Mouse (Mus musculus) heart, postnatal 10 days (tissue): ENCODE measurements around the gene Tas2r143. TPM values are rescaled to one million over a fixed set of nuclear protein-coding genes. Genes with fewer than 3 reads are reported as not detected.

ENCODE experiments used
- DNase-seq, 2 experiments: peaks; one replicate each; pipeline ENCODE4 v3.0.0; 2021
- intact Hi-C: fragments of 180-260 bp; cut with DNase I; formaldehyde crosslinking; loops from one replicate; pipeline ENCODE4 v1.15.1; 2025
- total RNA-seq, 2 experiments: library from RNA; stranded (reverse); gene quantifications; 2 replicates each; pipeline ENCODE4 v1.2.3; 2021

The Tas2r143 gene
- total RNA-seq: not detected

DNA sequence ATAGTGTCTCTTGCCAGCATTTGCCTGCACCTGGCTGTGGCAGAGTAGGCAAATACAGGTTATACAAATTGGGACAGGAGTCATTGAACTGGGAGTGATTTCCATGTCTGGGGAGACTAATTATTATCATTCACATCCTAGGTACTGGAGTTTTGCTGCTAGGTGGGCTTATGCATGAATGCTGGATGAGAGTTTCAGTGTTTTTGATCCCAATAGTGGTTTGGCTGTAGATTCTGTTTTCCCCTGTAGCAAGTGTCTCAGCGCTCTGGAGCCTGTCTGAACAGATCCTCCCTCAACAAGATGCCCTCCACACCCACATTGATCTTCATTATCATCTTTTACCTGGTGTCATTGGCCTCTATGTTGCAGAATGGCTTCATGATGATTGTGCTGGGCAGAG, at the start of gene Tas2r143:
Gene Tas2r143 (plus strand): TSS at position 301 of the 400 bp plus-strand sequence.
- intact Hi-C loops: no loop called here
- no peak for DNase-seq

DNA sequence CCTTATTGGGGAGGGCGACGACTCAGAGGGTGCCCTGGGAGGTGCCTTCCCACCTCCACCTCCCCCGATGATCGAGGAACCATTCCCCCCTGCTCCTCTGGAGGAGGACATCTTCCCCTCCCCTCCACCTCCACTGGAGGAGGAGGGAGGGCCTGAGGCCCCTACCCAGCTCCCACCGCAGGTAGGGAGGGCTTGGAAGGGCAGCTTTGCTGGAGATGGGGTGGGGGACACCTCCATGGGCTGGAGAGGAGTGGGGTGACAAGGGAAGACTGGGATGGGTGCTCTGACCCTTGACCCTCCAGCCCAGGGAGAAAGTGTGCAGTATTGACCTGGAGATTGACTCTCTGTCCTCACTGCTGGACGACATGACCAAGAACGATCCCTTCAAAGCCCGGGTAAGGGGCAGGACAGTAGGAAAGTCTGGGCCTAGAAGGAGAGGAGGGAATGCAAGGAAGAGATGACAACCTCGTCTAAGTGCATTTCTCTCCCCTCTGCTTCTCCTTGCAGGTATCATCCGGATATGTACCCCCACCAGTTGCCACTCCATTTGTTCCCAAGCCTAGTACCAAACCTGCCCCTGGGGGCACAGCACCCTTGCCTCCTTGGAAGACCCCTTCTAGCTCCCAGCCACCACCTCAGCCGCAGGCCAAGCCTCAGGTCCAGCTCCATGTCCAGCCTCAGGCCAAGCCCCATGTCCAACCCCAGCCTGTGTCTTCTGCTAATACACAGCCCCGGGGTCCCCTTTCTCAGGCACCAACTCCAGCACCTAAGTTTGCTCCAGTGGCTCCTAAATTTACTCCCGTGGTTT, 48.9 kb upstream of the Tas2r143 start:
- intact Hi-C loops: loop anchor here (2.0 kb wide), 1 partner anchor 22 kb away; the partner anchor contains the start of gene Epha1
- peak; percentile 13 to 15 for DNase-seq

DNA sequence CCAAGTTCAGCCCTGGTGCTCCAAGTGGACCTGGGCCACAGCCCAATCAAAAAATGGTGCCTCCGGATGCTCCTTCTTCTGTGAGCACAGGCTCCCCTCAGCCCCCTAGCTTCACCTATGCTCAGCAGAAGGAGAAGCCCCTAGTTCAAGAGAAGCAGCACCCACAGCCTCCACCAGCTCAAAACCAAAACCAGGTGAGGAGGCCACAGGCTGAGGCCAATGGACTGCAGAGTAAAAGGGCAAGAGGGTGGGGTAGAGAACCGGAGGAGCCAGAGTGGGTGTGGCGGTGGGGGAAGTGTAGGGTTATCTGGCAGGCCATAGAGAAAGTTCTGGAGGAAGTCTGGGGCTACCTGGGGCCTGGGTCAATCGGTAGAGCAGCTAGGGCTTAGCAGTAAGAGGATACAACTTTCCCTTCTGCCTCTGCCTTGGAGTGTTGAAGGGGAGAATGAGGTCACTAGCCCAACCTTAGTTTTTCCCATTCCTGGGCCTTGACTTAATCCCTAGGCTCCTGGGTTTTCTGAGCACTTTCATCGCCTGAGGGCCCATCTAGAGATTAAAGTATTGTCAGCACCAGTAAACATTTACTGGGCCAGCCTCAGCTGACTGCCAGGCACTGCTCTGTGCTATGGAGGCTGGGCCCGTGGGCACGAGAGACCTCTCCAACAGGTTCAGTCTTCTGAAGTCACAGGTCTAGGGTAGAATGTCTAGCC, 48.1 kb upstream of the Tas2r143 start:
- peak; percentile 36 to 38 for DNase-seq
- intact Hi-C loops: loop anchor here (2.0 kb wide), 1 partner anchor 21 kb away; the partner anchor contains the start of gene Epha1

GRCm38 (mm10) chr6:42352486-42352846, 47.6 kb upstream of the Tas2r143 start:
- intact Hi-C loops: no loop called here
- DNase-seq: no peak

DNA sequence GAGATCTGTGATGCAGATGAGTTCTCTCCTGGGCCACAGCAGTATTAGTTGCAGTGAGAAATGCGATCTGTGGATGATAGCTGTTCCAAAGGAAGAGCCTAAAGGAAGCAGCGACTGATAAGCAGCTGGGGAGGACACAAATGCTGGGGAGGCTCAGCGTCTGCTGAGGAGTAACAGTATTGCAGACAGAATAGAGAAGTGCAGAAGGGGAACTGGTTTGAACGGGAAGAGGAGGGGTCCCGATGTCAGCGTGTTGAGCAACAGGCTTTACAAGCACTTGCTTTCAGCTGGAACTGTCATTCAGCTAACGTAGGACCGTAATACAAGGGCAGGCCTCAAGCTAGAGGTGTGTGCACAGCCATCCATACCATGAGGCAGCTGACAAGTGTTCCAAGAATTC, 46.9 kb upstream of the Tas2r143 start:
- intact Hi-C loops: no loop called here
- DNase-seq: peak in 1 of 2 experiments; percentile 23

DNA sequence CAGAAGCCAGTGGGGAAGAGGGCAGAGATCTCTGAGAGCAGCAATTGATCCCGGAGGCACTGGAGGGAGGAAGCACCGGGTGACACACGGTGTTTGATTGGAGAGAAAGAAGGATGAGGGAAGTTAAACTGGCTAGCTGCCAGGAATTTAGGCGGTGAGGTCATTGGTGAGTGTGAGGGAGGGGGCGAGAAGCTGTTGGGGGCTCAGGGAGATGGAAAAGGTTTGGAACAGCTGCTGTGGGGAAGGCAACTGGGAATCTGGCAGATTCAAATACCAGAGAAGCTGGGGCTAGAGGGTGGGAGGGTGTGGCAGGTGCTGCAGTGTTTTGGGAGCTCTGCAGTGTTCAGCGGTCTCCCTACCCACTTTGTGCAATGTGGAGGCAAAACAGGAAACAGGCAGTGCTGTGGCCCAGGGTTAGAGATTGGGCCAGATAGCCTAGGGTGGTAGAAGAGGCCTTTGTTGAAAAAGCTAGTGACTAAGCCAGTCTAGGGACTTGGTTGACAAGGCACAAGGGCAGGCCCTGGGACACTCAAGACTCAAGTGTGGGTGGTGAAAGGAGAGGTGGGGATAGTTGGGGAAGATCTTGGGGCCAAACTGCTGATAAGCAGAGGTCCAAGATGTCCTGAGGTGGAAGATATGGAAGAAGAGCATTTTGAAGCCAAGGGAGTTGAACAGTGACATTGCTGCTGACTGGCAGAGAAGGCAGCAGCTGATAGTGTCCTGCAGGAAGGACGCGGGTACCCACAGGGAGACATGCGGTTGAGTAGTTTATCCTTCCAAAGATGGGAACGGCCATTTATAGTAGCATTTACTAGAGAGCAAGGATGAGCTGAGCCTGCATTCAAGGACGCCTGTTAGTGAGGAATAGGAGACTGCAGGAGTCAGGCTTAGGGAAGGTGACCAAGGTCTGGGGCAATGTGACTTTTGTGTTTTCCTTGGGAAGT, 45.7 kb upstream of the Tas2r143 start:
- peak; percentile 74 for DNase-seq
- intact Hi-C loops: no loop called here

DNA sequence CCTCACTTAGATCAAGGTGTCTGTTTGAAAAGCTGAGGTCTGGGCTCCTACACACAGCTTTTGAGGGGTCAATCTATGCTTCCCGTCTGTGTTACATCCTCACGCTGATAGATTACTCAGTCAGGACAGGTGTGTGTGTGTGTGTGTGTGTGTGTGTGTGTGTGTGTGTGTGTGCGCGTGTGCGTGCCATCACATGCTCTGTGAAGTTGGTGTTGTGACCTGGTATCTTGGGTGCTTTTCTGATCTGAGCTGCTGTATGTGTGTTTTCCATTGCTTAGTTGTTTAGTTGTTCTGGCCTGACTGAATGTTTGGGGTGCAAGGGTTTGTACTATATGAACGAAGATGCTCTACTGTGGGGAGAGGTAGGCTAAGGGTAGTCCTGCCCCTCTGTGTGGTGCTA, 44.7 kb upstream of the Tas2r143 start:
- no peak for DNase-seq
- intact Hi-C loops: no loop called here

DNA sequence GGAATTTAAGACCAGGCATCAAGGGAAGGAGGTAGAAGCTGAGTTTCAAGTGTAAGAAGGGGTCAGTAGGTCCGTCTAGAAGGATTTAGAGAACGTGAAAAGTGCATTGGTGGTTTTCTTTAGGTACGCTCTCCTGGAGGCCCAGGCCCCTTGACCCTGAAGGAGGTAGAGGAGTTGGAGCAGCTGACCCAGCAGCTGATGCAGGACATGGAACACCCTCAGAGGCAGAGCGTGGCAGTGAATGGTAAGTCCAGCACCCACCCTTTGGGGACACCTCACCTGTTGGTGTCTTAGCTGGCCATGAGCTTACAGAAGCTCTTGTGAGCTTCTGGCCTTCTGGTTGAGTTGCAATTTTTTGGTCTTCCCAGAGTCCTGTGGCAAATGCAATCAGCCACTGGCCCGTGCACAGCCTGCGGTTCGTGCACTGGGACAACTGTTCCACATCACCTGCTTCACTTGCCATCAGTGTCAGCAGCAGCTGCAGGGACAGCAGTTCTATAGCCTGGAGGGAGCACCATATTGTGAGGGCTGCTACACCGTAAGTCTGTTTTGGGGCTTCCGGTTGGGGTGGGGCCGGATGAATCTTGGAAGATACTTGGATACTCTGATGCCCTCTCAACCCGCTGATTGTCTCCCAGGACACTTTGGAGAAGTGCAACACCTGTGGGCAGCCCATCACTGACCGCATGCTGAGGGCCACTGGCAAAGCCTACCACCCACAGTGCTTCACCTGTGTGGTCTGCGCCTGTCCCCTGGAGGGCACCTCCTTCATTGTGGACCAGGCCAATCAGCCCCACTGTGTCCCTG, 44.0 kb upstream of the Tas2r143 start:
- intact Hi-C loops: no loop called here
- no peak for DNase-seq

DNA sequence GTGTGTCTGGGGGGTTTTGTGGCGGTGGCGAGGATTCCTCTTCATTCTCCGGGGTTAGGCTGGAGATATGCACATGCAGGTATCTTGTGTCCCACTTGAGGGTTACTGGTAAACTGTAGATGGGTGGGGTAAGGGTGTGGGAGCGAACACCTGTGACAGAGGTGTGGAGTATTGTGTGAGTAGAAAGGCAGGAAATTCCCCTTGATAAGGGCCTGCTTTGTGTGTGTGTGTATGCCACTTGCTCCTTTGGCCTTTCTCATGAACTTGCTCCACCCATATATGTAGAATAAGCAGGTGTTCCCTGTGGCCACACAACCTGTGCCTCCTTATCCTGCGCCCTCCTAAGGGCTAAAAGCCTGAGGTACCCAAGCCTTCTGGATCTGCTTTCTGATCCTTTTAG, 43.1 kb upstream of the Tas2r143 start:
- intact Hi-C loops: no loop called here
- DNase-seq: no peak

GRCm38 (mm10) chr6:42357901-42358300, 42.1 kb upstream of the Tas2r143 start:
- no peak for DNase-seq
- intact Hi-C loops: no loop called here

DNA sequence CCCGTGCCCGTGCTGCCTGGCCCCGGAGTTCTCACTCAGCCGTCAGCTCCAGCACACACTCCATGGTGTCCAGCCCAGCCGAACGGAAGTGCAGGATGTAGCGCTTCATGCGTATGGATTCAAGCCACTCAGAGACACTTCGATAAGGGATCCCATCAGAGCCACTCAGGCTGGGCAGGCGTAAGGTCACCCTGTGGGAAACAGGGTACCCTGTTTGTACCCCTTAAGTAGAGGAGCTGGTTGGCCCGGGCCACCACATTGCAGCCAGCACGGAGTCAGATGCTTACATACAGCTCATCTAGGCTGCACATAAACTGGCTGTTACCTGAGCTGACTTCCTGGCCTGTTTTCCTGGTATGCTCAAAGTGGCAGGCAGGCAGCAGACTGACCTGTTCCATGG, 41.1 kb upstream of the Tas2r143 start:
- no peak for DNase-seq

DNA sequence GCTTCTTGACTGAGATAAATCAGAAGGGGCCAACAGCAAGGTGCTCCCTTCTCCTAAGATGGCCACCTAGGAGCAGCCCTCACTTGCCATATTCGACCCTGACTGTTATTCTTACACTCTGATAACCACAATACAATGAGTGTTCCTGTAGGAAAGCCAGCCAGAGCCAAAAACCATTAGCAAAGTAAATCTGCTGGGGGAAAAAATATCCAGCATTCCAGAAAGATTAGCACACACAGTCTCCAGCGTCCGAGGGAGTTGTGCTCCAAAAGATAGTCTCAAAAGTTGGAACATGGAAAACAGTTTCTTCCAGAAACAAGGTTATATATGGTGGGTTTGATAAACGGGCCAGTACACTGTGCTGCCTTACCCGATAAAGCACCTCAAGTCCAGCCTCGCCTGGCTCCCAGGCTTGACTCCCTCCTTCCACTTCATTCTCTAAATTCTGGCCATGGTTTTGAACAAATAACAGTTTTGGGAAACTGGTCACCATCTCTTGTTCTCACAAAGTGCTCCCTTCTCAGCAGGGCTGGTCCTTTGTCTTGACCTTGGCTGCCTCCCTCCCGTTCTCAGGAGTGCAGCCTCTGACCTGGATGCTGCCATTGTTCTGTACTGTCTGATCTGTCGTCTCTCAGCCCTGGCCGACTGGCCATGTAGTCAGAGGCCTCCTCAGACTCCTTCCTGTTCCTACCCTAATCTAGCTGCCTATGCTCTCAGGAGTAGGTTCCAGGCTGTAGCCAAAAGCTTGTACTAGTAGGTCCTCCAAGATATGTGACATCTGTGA, 40.5 kb upstream of the Tas2r143 start:
- no peak for DNase-seq
- intact Hi-C loops: no loop called here

More for the DNA sequence above, 41.1 kb upstream of the Tas2r143 start:
- intact Hi-C loops: no loop called here

- no peak for DNase-seq
- intact Hi-C loops: no loop called here
Measured at GRCm38 (mm10) chr6:42360231-42360840, 39.7 kb upstream of the Tas2r143 start.

- DNase-seq: no peak
- intact Hi-C loops: no loop called here
Measured at GRCm38 (mm10) chr6:42361041-42361895, 38.8 kb upstream of the Tas2r143 start.

- DNase-seq: no peak
- intact Hi-C loops: no loop called here
Measured at GRCm38 (mm10) chr6:42362074-42362473, 38.0 kb upstream of the Tas2r143 start.

- no peak for DNase-seq
- intact Hi-C loops: no loop called here
Measured at GRCm38 (mm10) chr6:42362497-42362896, 37.5 kb upstream of the Tas2r143 start.

- intact Hi-C loops: no loop called here
- no peak for DNase-seq
Measured at GRCm38 (mm10) chr6:42362974-42363373, 37.1 kb upstream of the Tas2r143 start.

- intact Hi-C loops: no loop called here
Measured at GRCm38 (mm10) chr6:42364066-42364465, 36.0 kb upstream of the Tas2r143 start.

More at GRCm38 (mm10) chr6:42364066-42364465, 36.0 kb upstream of the Tas2r143 start:
- DNase-seq: no peak
